Comparison of ENCODE assay signal across 11 mouse cellular contexts in the genomic region with DNA sequence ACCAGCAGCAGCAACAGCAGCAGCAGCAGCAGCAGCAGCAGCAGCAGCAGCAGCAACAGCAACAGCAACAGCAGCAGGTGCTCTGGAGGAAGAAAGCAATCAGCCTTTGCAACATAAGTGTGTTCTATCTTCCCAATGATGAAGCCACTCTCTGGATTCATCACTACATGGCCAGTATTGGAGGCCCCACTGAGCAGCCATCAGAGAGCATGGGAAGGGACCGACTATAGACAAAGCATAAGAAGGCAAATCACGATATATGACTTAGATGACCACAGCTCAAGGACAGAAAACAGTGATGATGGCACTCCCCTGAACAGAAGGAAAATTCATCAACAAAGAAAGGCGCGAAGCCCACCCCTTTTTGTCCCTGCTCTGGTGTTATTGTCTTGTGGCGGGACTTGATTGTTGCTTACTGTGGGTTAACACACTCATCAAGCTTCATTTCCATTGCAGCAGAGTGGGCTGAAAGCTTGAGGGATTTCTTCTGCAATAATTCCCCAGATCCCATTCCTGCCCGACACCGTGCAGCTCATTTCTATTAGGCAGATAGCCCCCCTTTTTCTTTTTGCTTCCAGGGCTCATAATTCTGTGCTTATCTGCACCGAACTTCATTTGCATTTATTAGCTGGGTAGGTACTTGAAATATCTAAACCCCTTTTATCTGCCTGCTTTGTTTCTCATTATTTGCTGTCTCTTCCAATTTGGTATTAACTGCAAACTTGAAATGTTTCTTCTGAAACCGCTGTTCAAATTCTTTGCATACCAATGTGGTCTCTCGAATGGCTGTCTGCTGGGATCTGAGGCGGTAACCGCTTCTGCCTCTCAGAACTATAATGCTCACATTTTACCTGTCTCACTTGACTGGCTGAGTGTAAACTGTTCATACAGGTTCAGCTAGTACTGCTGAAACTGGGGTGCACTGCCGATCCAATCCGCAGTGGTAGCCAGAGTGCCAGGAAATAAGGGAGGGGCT.
DNase-seq lines count a peak whose midpoint lies in the region; ATAC-seq and TF ChIP-seq lines count a peak whose summit lies in the region.
"Had no signal": no experiment of that assay in that cellular context is flagged by ENCODE, and none has a peak within 500 bp of the region (broad histone marks: within the 10 kb centered on the region; RNA-seq: fewer than 3 reads in every experiment).

No protein-coding gene starts in this region.

- WGBS in kidney, postnatal 0 days: 51% methylated on average over 14 of the region's 14 CpGs
- 46% methylated on average over 14 of the region's 14 CpGs for WGBS in embryonic facial prominence, embryonic 12.5 days
- 48% methylated on average over 14 of the region's 14 CpGs for WGBS in hindbrain, embryonic 14.5 days
- WGBS in neural tube, embryonic 13.5 days: 55% methylated on average over 14 of the region's 14 CpGs

- H3K4me1 ChIP-seq in kidney, postnatal 0 days (replicated peaks; ENCODE audit: insufficient read depth, low read length): 0 out of 2 replicates have a peak, but pooled peaks cover 2% of the 10 kb centered on the region
- H3K4me1 ChIP-seq in embryonic facial prominence, embryonic 12.5 days: peaks cover 14% of the 10 kb centered on the region
- H3K4me1 ChIP-seq in hindbrain, embryonic 14.5 days (replicated peaks; ENCODE audit: control insufficient read depth, insufficient read depth, low read length): peaks cover 8% of the 10 kb centered on the region; the same call in 1 of the 2 replicates
- H3K4me1 ChIP-seq in neural tube, embryonic 13.5 days (replicated peaks): peaks cover 13% of the 10 kb centered on the region

- H3K27me3 ChIP-seq in kidney, postnatal 0 days (ENCODE audit: insufficient read depth, low read length): no peaks in the 10 kb centered on the region
- no peaks in the 10 kb centered on the region for H3K27me3 ChIP-seq in embryonic facial prominence, embryonic 12.5 days
- H3K27me3 ChIP-seq in hindbrain, embryonic 14.5 days (ENCODE audit: control insufficient read depth, insufficient read depth, low read length): no peaks in the 10 kb centered on the region
- H3K27me3 ChIP-seq in neural tube, embryonic 13.5 days: no peaks in the 10 kb centered on the region

- peak; percentile 63; the same call in 1 of the 2 replicates for ATAC-seq in kidney, postnatal 0 days (replicated peaks; ENCODE audit: low FRiP score, low read depth)
- peak; percentile 64; the same call in 1 of the 2 replicates for ATAC-seq in embryonic facial prominence, embryonic 12.5 days (ENCODE audit: insufficient number of reproducible peaks, insufficient read depth, low FRiP score, low TSS enrichment)
- ATAC-seq in hindbrain, embryonic 14.5 days (ENCODE audit: low FRiP score): peak; percentile 78; the same call in 1 of the 2 replicates
- peak; percentile 81 for ATAC-seq in neural tube, embryonic 13.5 days (ENCODE audit: low read depth)
- ATAC-seq: liver, postnatal 0 days had no signal

- H3K4me3 ChIP-seq in kidney, postnatal 0 days (replicated peaks; ENCODE audit: low read depth, low read length): no peak overlapping the region
- H3K4me3 ChIP-seq in embryonic facial prominence, embryonic 12.5 days: no peak overlapping the region
- H3K4me3 ChIP-seq in hindbrain, embryonic 14.5 days (replicated peaks; ENCODE audit: low read length): no peak overlapping the region
- H3K4me3 ChIP-seq in neural tube, embryonic 13.5 days: no peak overlapping the region
- H3K4me3 ChIP-seq: gastrocnemius, adult 2 months had no signal

- 0 out of 2 replicates have a peak overlapping the region, but pooled peaks have one; percentile 9 for H3K27ac ChIP-seq in kidney, postnatal 0 days
- peak overlapping the region; percentile 50; the same call in 1 of the 2 replicates for H3K27ac ChIP-seq in embryonic facial prominence, embryonic 12.5 days
- H3K27ac ChIP-seq in hindbrain, embryonic 14.5 days: peak overlapping the region; percentile 87
- H3K27ac ChIP-seq in neural tube, embryonic 13.5 days (replicated peaks): peak overlapping the region; percentile 81
- H3K27ac ChIP-seq: gastrocnemius, adult 2 months had no signal

- no peak for TF ChIP-seq CTCF in kidney, postnatal 0 days (IDR thresholded peaks at IDR 0.05; ENCODE audit: low read depth)

- no peaks in the 10 kb centered on the region for H3K36me3 ChIP-seq in kidney, postnatal 0 days (ENCODE audit: insufficient read depth, low read length)
- no peaks in the 10 kb centered on the region for H3K36me3 ChIP-seq in embryonic facial prominence, embryonic 12.5 days
- no peaks in the 10 kb centered on the region for H3K36me3 ChIP-seq in hindbrain, embryonic 14.5 days (replicated peaks; ENCODE audit: control insufficient read depth, insufficient read depth)
- no peaks in the 10 kb centered on the region for H3K36me3 ChIP-seq in neural tube, embryonic 13.5 days
- H3K36me3 ChIP-seq: G1E had no signal

- DNase-seq in kidney, postnatal 0 days (ENCODE audit: low spot score): peak; percentile 61
- DNase-seq in kidney, adult 18-20 months: no peak
- peak; percentile 44 for DNase-seq in hindbrain, embryonic 14.5 days (ENCODE audit: low spot score)
- DNase-seq in gastrocnemius, postnatal 10 days: no peak
- no peak for DNase-seq in left cerebral cortex, adult 9 months (ENCODE audit: low spot score in 2 of 2)
- DNase-seq: cerebellum, postnatal 36 days; gastrocnemius, adult 2 months; liver, postnatal 0 days had no signal

- H3K9me3 ChIP-seq in kidney, postnatal 0 days (replicated peaks; ENCODE audit: low read length): no peaks in the 10 kb centered on the region
- no peaks in the 10 kb centered on the region for H3K9me3 ChIP-seq in embryonic facial prominence, embryonic 12.5 days
- no peaks in the 10 kb centered on the region for H3K9me3 ChIP-seq in hindbrain, embryonic 14.5 days (ENCODE audit: control insufficient read depth, low read length)
- H3K9me3 ChIP-seq in neural tube, embryonic 13.5 days: no peaks in the 10 kb centered on the region
- H3K9me3 ChIP-seq: G1E had no signal

- H3K4me2 ChIP-seq in kidney, postnatal 0 days (ENCODE audit: low read length): peak overlapping the region; percentile 28; the same call in 1 of the 2 replicates
- peak overlapping the region; percentile 11 for H3K4me2 ChIP-seq in embryonic facial prominence, embryonic 12.5 days (replicated peaks)
- peak overlapping the region; percentile 24 for H3K4me2 ChIP-seq in hindbrain, embryonic 14.5 days (replicated peaks)
- H3K4me2 ChIP-seq in neural tube, embryonic 13.5 days: peak overlapping the region; percentile 16; the same call in 1 of the 2 replicates

- H3K9ac ChIP-seq in kidney, postnatal 0 days (ENCODE audit: low read depth, low read length): no peak overlapping the region
- H3K9ac ChIP-seq in embryonic facial prominence, embryonic 12.5 days: no peak overlapping the region
- 0 out of 2 replicates have a peak overlapping the region, but pooled peaks have one; percentile 2 for H3K9ac ChIP-seq in hindbrain, embryonic 14.5 days
- H3K9ac ChIP-seq in neural tube, embryonic 13.5 days: no peak overlapping the region
- H3K9ac ChIP-seq: liver, postnatal 0 days had no signal

Comparison
In these comparisons a context has a peak if more than half of its experiments do, and no peak if none do; other contexts are left out.
1. DNase-seq: peak in kidney, postnatal 0 days (single experiment) and hindbrain, embryonic 14.5 days (single experiment); none in kidney, adult 18-20 months (single experiment), gastrocnemius, postnatal 10 days (single experiment) and left cerebral cortex, adult 9 months (0 of 2).
2. H3K27ac ChIP-seq: peak in every context shown above with its lines; median percentile 87 in hindbrain, embryonic 14.5 days; 81 in neural tube, embryonic 13.5 days; 50 in embryonic facial prominence, embryonic 12.5 days; 9 in kidney, postnatal 0 days.
3. Peak in every context shown above with its lines, with median percentiles within 50 percentile points of each other: ATAC-seq and H3K4me2 ChIP-seq.